15 mouse cellular contexts compared by ENCODE assay signal in the genomic region with DNA sequence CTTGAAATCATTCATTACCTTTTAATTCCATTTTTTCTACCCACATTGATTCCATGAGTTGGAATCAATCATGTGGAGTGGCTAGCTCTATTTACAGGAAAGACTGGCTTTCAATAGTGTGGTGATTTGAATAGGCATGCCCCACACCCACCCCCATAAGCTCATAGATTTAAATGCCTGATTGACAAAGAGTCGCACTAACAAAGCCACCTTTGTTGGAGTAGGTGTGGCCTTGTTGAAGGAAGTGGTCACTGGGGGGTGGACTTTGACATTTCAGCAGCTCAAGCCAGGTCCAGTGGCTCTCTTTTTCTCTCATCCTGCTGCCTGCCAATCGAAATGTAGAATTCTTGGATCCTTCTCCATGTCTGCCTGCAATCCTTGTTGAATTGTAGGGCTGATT.
"Had no signal": no experiment of that assay in that cellular context is flagged by ENCODE, and none has a peak within 500 bp of the region (broad histone marks: within the 10 kb centered on the region; RNA-seq: fewer than 3 reads in every experiment).

No protein-coding gene starts in this region.

- H3K27ac ChIP-seq: neural tube, embryonic 15.5 days; stomach, embryonic 15.5 days; stomach, postnatal 0 days had no signal

- H3K27me3 ChIP-seq: neural tube, embryonic 15.5 days; stomach, embryonic 15.5 days had no signal

- H3K4me3 ChIP-seq: neural tube, embryonic 15.5 days; stomach, embryonic 15.5 days had no signal

- H3K9ac ChIP-seq: neural tube, embryonic 15.5 days; stomach, embryonic 15.5 days had no signal

- DNase-seq: retina, postnatal 1 day; right cerebral cortex, adult 18-20 months; right cerebral cortex, postnatal 14 days; right cerebral cortex, postnatal 25 days; right cerebral cortex, postnatal 4 days; spleen, adult 18-20 months; thymus, adult 18-20 months; thymus, adult 2 months; thymus, postnatal 14 days; thymus, postnatal 25 days; thymus, postnatal 36 days; thymus, postnatal 4 days had no signal

- H3K4me1 ChIP-seq: neural tube, embryonic 15.5 days; stomach, embryonic 15.5 days had no signal

- H3K36me3 ChIP-seq: neural tube, embryonic 15.5 days; stomach, embryonic 15.5 days had no signal

- H3K9me3 ChIP-seq: neural tube, embryonic 15.5 days; stomach, embryonic 15.5 days had no signal
